Mouse (Mus musculus): Measurements from ENCODE around the gene Barhl1. TPM values are rescaled to one million over a fixed set of nuclear protein-coding genes. Genes with fewer than 3 reads are reported as not detected.
A peak's percentile ranks its signal among the peaks of the same experiment; 100 is the strongest.

Barhl1 gene
- polyA plus RNA-seq, 2 experiments: not detected

GRCm38 (mm10) chr2:28909186-28909817 lies 7.2 kb downstream of the Barhl1 start:
- Histone ChIP-seq H3K27me3 (ENCODE audit: control insufficient read depth, insufficient read depth, low read length) (peaks cover 75% of the 10 kb centered on the region), H3K27ac (no peak overlapping the region), H3K36me3 (replicated peaks; ENCODE audit: control insufficient read depth, insufficient read depth, low read depth) (no peaks in the 10 kb centered on the region), H3K4me1 (replicated peaks; ENCODE audit: control insufficient read depth in 2 of 2, insufficient read depth in 2 of 2, low read length in 1 of 2) (no peaks in the 10 kb centered on the region), H3K4me2 (ENCODE audit: low read depth) (no peak overlapping the region), H3K9me3 (ENCODE audit: control insufficient read depth, low read length) (no peaks in the 10 kb centered on the region), H3K9ac (replicated peaks) (no peak overlapping the region), H3K4me3 (ENCODE audit: insufficient read depth in 1 of 2, low read depth in 2 of 2, low read length in 2 of 2) (no peak overlapping the region)
- WGBS (ENCODE audit: insufficient replicate concordance): 3% methylated on average over 40 of the region's 41 CpGs
- no peak for TF ChIP-seq EP300 (IDR thresholded peaks at IDR 0.05; ENCODE audit: low read depth)
- no peak for TF ChIP-seq CTCF (IDR thresholded peaks at IDR 0.05; ENCODE audit: low read depth)
- ATAC-seq (ENCODE audit: insufficient read depth) (no peak), DNase-seq (ENCODE audit: low read depth in 3 of 3, low spot score in 3 of 3) (no peak)

- Histone ChIP-seq H3K36me3 (replicated peaks; ENCODE audit: control insufficient read depth, insufficient read depth, low read depth) (no peaks in the 10 kb centered on the region), H3K27me3 (ENCODE audit: control insufficient read depth, insufficient read depth, low read length) (peaks cover 68% of the 10 kb centered on the region), H3K4me3 (ENCODE audit: insufficient read depth in 1 of 2, low read depth in 2 of 2, low read length in 2 of 2) (no peak overlapping the region), H3K9me3 (ENCODE audit: control insufficient read depth, low read length) (no peaks in the 10 kb centered on the region), H3K4me1 (replicated peaks; ENCODE audit: control insufficient read depth in 2 of 2, insufficient read depth in 2 of 2, low read length in 1 of 2) (no peaks in the 10 kb centered on the region), H3K4me2 (ENCODE audit: low read depth) (peak overlapping the region; percentile 22; the same call in 1 of the 2 replicates), H3K9ac (replicated peaks) (no peak overlapping the region), H3K27ac (no peak overlapping the region)
- no peak for TF ChIP-seq EP300 (IDR thresholded peaks at IDR 0.05; ENCODE audit: low read depth)
- TF ChIP-seq CTCF (IDR thresholded peaks at IDR 0.05; ENCODE audit: low read depth): no peak
- WGBS (ENCODE audit: insufficient replicate concordance): 2% methylated on average over 39 of the region's 39 CpGs
- ATAC-seq (ENCODE audit: insufficient read depth) (no peak), DNase-seq (ENCODE audit: low read depth in 3 of 3, low spot score in 3 of 3) (no peak)
Measured at GRCm38 (mm10) chr2:28908389-28909153, 7.9 kb downstream of the Barhl1 start.

- DNase-seq (ENCODE audit: low read depth in 3 of 3, low spot score in 3 of 3) (no peak), ATAC-seq (ENCODE audit: insufficient read depth) (no peak)
- Histone ChIP-seq H3K36me3 (replicated peaks; ENCODE audit: control insufficient read depth, insufficient read depth, low read depth) (no peaks in the 10 kb centered on the region), H3K4me1 (replicated peaks; ENCODE audit: control insufficient read depth in 2 of 2, insufficient read depth in 2 of 2, low read length in 1 of 2) (no peaks in the 10 kb centered on the region), H3K4me3 (ENCODE audit: insufficient read depth in 1 of 2, low read depth in 2 of 2, low read length in 2 of 2) (no peak overlapping the region), H3K9ac (replicated peaks) (no peak overlapping the region), H3K9me3 (ENCODE audit: control insufficient read depth, low read length) (no peaks in the 10 kb centered on the region), H3K27ac (no peak overlapping the region), H3K4me2 (ENCODE audit: low read depth) (peak overlapping the region; percentile 22; the same call in 1 of the 2 replicates), H3K27me3 (ENCODE audit: control insufficient read depth, insufficient read depth, low read length) (peaks cover 61% of the 10 kb centered on the region)
- 8% methylated on average over 10 of the region's 10 CpGs for WGBS (ENCODE audit: insufficient replicate concordance)
- TF ChIP-seq EP300 (IDR thresholded peaks at IDR 0.05; ENCODE audit: low read depth) (no peak), CTCF (IDR thresholded peaks at IDR 0.05; ENCODE audit: low read depth) (no peak)
Measured at GRCm38 (mm10) chr2:28907691-28908388, 8.6 kb downstream of the Barhl1 start.

GRCm38 (mm10) chr2:28905561-28905960 lies 10.9 kb downstream of the Barhl1 start:
- ATAC-seq (ENCODE audit: insufficient read depth): no peak

GRCm38 (mm10) chr2:28904786-28905185 lies 11.7 kb downstream of the Barhl1 start:
- ATAC-seq (ENCODE audit: insufficient read depth): no peak
- H3K4me3 ChIP-seq (ENCODE audit: insufficient read depth in 1 of 2, low read depth in 2 of 2, low read length in 2 of 2): no peak overlapping the region
- H3K4me1 ChIP-seq (replicated peaks; ENCODE audit: control insufficient read depth in 2 of 2, insufficient read depth in 2 of 2, low read length in 1 of 2): no peaks in the 10 kb centered on the region
- TF ChIP-seq EP300 (IDR thresholded peaks at IDR 0.05; ENCODE audit: low read depth) (no peak), CTCF (IDR thresholded peaks at IDR 0.05; ENCODE audit: low read depth) (no peak)
- H3K27me3 ChIP-seq (ENCODE audit: control insufficient read depth, insufficient read depth, low read length): peaks cover 30% of the 10 kb centered on the region
- no peaks in the 10 kb centered on the region for H3K36me3 ChIP-seq (replicated peaks; ENCODE audit: control insufficient read depth, insufficient read depth, low read depth)
- no peaks in the 10 kb centered on the region for H3K9me3 ChIP-seq (ENCODE audit: control insufficient read depth, low read length)
- no peak overlapping the region for H3K27ac ChIP-seq
- DNase-seq (ENCODE audit: low read depth in 3 of 3, low spot score in 3 of 3): no peak
- WGBS (ENCODE audit: insufficient replicate concordance): 71% methylated on average over 9 of the region's 9 CpGs
- no peak overlapping the region for H3K4me2 ChIP-seq (ENCODE audit: low read depth)
- H3K9ac ChIP-seq (replicated peaks): no peak overlapping the region

More at GRCm38 (mm10) chr2:28905561-28905960, 10.9 kb downstream of the Barhl1 start:
- Histone ChIP-seq H3K36me3 (replicated peaks; ENCODE audit: control insufficient read depth, insufficient read depth, low read depth) (no peaks in the 10 kb centered on the region), H3K9me3 (ENCODE audit: control insufficient read depth, low read length) (no peaks in the 10 kb centered on the region), H3K4me3 (ENCODE audit: insufficient read depth in 1 of 2, low read depth in 2 of 2, low read length in 2 of 2) (no peak overlapping the region), H3K27me3 (ENCODE audit: control insufficient read depth, insufficient read depth, low read length) (peaks cover 38% of the 10 kb centered on the region), H3K4me1 (replicated peaks; ENCODE audit: control insufficient read depth in 2 of 2, insufficient read depth in 2 of 2, low read length in 1 of 2) (no peaks in the 10 kb centered on the region), H3K9ac (replicated peaks) (no peak overlapping the region), H3K27ac (no peak overlapping the region), H3K4me2 (ENCODE audit: low read depth) (no peak overlapping the region)
- WGBS (ENCODE audit: insufficient replicate concordance): 57% methylated on average over 4 of the region's 4 CpGs
- DNase-seq (ENCODE audit: low read depth in 3 of 3, low spot score in 3 of 3): no peak
- TF ChIP-seq EP300 (IDR thresholded peaks at IDR 0.05; ENCODE audit: low read depth) (no peak), CTCF (IDR thresholded peaks at IDR 0.05; ENCODE audit: low read depth) (no peak)
